Mouse (Mus musculus) MEL (cell line): ENCODE data around the gene Ifit1bl2.

Experiments
- CTCF ChIP-seq, 3 experiments: IDR thresholded peaks in 2 of 3; conservative IDR thresholded peaks in 1 of 3; 2 replicates each; pipeline ENCODE4 v1.5.1; 2011 to 2012; ENCODE audit warnings: low read length in 3 of 3, low read depth in 2 of 3, mild to moderate bottlenecking in 2 of 3, improper control_type of control experiment in 1 of 3, inconsistent platforms in 1 of 3, mixed read lengths in 1 of 3, moderate library complexity in 1 of 3; ENCODE audit not compliant: control insufficient read depth in 1 of 3, insufficient read depth in 1 of 3, poor library complexity in 1 of 3, severe bottlenecking in 1 of 3
- ELF1 ChIP-seq: IDR thresholded peaks from 2 replicates; pipeline ENCODE4 v1.6.1; 2014; ENCODE audit warnings: low read depth, mild to moderate bottlenecking, inconsistent platforms, low read length, improper control_type of control experiment, moderate library complexity
- EP300 ChIP-seq, 2 experiments: IDR thresholded peaks; 2 replicates each; pipeline ENCODE4 v1.6.1; 2011; ENCODE audit warnings: improper control_type of control experiment in 2 of 2, low read length in 2 of 2, low read depth in 1 of 2, mild to moderate bottlenecking in 1 of 2
- GABPA ChIP-seq: IDR thresholded peaks from 2 replicates; pipeline ENCODE4 v1.6.1; 2012; ENCODE audit warnings: low read depth, mild to moderate bottlenecking, inconsistent platforms, low read length, improper control_type of control experiment, moderate library complexity
- MAFK ChIP-seq: IDR thresholded peaks from 2 replicates; pipeline ENCODE4 v1.6.1; 2011; ENCODE audit warnings: low read depth, mild to moderate bottlenecking, low read length, improper control_type of control experiment, borderline replicate concordance
- MYC ChIP-seq: IDR thresholded peaks from 2 replicates; pipeline ENCODE4 v1.6.1; 2011; ENCODE audit warnings: low read depth, mild to moderate bottlenecking, low read length, improper control_type of control experiment, moderate library complexity
- NRF1 ChIP-seq: IDR thresholded peaks from 2 replicates; pipeline ENCODE4 v1.6.1; 2014; ENCODE audit warnings: low read depth, mild to moderate bottlenecking, inconsistent platforms, low read length, improper control_type of control experiment, moderate library complexity; ENCODE audit not compliant: poor library complexity, insufficient read depth, severe bottlenecking
- POLR2A ChIP-seq, 2 experiments: IDR thresholded peaks; 2 replicates each; pipeline ENCODE4 v1.6.1; 2011 to 2012; ENCODE audit warnings: low read length in 2 of 2, mild to moderate bottlenecking in 2 of 2, control low read depth in 1 of 2, improper control_type of control experiment in 1 of 2, low read depth in 1 of 2, moderate library complexity in 1 of 2; ENCODE audit not compliant: control insufficient read depth in 1 of 2, insufficient read depth in 1 of 2, poor library complexity in 1 of 2
- RCOR1 ChIP-seq: IDR thresholded peaks from 2 replicates; pipeline ENCODE4 v1.6.1; 2012; ENCODE audit warnings: low read depth, mild to moderate bottlenecking, inconsistent platforms, low read length, improper control_type of control experiment
- SIN3A ChIP-seq: IDR thresholded peaks from 2 replicates; pipeline ENCODE4 v1.6.1; 2012; ENCODE audit warnings: low read length, improper control_type of control experiment, inconsistent platforms
- ZMIZ1 ChIP-seq: IDR thresholded peaks from 2 replicates; pipeline ENCODE4 v1.6.1; 2012; ENCODE audit warnings: low read depth, mild to moderate bottlenecking, inconsistent platforms, low read length, improper control_type of control experiment, moderate library complexity

GRCm38 (mm10) chr19:34678428-34678827 lies 37.9 kb upstream of the Ifit1bl2 start:
- TF ChIP-seq NRF1 = no peak
- TF ChIP-seq EP300 (IDR thresholded peaks at IDR 0.05; ENCODE audit: low read depth in 1 of 2, low read length in 2 of 2) = peak; percentile 81 to 89
- TF ChIP-seq CTCF (IDR thresholded peaks at IDR 0.05 in 2 of 3, conservative IDR thresholded peaks at IDR 0.05 in 1 of 3; ENCODE audit: control insufficient read depth in 1 of 3, insufficient read depth in 1 of 3, low read depth in 2 of 3, low read length in 3 of 3, poor library complexity in 1 of 3, severe bottlenecking in 1 of 3) = no peak
- TF ChIP-seq ELF1 = no peak
- no peak for TF ChIP-seq POLR2A (IDR thresholded peaks at IDR 0.05; ENCODE audit: control insufficient read depth in 1 of 2, insufficient read depth in 1 of 2, low read depth in 1 of 2, low read length in 2 of 2, poor library complexity in 1 of 2)
- no peak for TF ChIP-seq ZMIZ1
- TF ChIP-seq MYC = no peak
- no peak for TF ChIP-seq SIN3A
- no peak for TF ChIP-seq GABPA
- TF ChIP-seq MAFK = no peak
- peak; percentile 59; the same call in 1 of the 2 replicates for TF ChIP-seq RCOR1
